Mouse (Mus musculus): Measurements from ENCODE around the gene Macrod1. TPM values are rescaled to one million over a fixed set of nuclear protein-coding genes. Genes with fewer than 3 reads are reported as not detected.

Gene Macrod1
- polyA plus RNA-seq, 1 experiment from 2014 or later = 12.2 TPM

DNA sequence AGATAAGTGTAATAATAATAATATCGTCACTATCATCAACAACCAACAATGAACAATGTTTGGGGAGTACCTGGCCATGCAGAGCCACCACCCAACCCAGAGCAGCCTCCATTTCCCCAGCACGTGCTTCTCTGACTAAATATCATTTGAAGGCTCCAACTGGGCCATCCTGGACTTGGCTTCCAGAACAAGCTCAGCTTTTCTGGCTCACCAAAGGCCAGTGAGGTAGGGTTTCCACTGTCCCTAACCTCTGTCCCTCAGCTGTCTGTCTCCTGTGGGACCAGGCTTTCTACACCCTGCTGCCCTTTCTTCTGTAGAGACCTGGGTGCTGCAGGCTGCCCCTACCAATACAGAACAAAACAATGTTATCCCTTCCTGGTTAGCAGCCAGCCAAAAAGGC, 50.0 kb downstream of the Macrod1 start:
- H3K9me3 ChIP-seq = no peaks in the 10 kb centered on the region
- H3K27me3 ChIP-seq = 0 out of 2 replicates have a peak, but pooled peaks cover 6% of the 10 kb centered on the region
- no peak overlapping the region for H3K4me2 ChIP-seq (replicated peaks)
- H3K36me3 ChIP-seq = no peaks in the 10 kb centered on the region
- H3K4me1 ChIP-seq = peaks cover 50% of the 10 kb centered on the region
- 81% methylated on average over 2 of the region's 2 CpGs for WGBS
- no peak overlapping the region for H3K27ac ChIP-seq
- no peak for ATAC-seq (ENCODE audit: insufficient number of reproducible peaks, insufficient read depth, low FRiP score, low TSS enrichment)
- H3K4me3 ChIP-seq = no peak overlapping the region
- no peak overlapping the region for H3K9ac ChIP-seq

DNA sequence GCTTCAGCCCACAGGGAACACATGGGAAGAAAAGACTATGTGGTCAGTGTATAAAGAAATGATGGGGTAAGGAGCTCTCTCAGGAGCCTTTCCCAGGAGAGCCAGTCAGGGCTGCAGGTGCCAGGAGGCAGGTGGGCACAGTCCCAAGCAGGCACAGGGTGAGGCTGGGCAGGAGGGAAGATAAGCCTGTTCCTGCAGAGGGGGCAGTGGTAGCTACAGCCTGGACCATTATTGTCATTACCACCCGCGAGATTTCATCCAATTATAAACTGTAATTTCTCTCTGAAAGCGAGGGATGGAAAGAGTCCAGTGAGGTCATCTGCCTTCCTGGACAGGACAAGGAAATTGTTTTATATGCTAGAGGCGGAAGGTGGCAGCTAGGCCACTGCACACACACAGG, 50.6 kb downstream of the Macrod1 start:
- Histone ChIP-seq H3K27ac (no peak overlapping the region), H3K4me2 (replicated peaks) (no peak overlapping the region)
- 70% methylated on average over 4 of the region's 4 CpGs for WGBS

DNA sequence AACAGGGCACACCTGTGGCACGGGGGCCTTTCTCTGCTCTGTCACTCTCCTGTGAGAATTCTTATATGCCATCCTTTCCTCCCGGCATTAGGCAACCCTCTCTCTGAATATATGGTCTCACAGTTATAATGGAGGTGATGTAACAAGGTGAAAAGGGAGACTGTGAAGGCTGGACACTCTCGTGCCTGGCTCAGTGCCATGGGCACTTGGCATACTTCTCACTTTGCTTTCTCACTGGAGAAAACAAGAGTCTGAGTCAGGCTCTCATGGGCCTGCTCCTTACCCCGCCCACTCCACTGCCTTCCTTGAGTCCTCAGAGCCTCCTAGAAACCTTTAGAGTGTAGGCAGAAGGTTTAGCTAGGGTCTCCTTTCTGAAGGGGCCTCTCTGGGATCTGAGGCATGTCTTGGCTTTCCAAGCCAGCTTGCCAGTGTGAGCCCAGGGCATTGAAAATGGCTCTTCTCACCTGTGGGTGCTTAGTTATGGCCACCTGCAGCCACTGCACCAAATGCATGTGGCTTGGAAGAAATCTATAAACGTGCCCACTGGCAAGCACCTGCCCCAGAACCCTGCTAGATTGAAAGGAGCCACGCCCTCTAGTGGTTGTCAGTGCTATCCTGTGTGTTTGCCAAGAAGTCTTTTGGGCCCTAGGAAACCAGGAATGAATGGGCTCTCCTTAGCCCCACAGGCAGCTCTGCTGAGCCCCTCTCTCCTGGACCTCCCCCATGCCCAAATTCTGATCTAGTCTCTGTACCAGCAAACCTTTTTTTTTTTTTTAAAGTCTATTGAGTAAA, 51.7 kb downstream of the Macrod1 start:
- Histone ChIP-seq H3K9ac (no peak overlapping the region), H3K9me3 (no peaks in the 10 kb centered on the region), H3K27ac (no peak overlapping the region), H3K27me3 (0 out of 2 replicates have a peak, but pooled peaks cover 6% of the 10 kb centered on the region), H3K4me1 (peaks cover 53% of the 10 kb centered on the region), H3K4me3 (no peak overlapping the region), H3K36me3 (no peaks in the 10 kb centered on the region), H3K4me2 (replicated peaks) (no peak overlapping the region)
- WGBS = 60% methylated on average over 6 of the region's 6 CpGs
- no peak for ATAC-seq (ENCODE audit: insufficient number of reproducible peaks, insufficient read depth, low FRiP score, low TSS enrichment)

More for the DNA sequence above, 50.6 kb downstream of the Macrod1 start:
- Histone ChIP-seq H3K9me3 (no peaks in the 10 kb centered on the region), H3K9ac (no peak overlapping the region), H3K4me1 (peaks cover 50% of the 10 kb centered on the region), H3K36me3 (no peaks in the 10 kb centered on the region), H3K4me3 (no peak overlapping the region), H3K27me3 (0 out of 2 replicates have a peak, but pooled peaks cover 6% of the 10 kb centered on the region)
- ATAC-seq (ENCODE audit: insufficient number of reproducible peaks, insufficient read depth, low FRiP score, low TSS enrichment) = no peak

DNA sequence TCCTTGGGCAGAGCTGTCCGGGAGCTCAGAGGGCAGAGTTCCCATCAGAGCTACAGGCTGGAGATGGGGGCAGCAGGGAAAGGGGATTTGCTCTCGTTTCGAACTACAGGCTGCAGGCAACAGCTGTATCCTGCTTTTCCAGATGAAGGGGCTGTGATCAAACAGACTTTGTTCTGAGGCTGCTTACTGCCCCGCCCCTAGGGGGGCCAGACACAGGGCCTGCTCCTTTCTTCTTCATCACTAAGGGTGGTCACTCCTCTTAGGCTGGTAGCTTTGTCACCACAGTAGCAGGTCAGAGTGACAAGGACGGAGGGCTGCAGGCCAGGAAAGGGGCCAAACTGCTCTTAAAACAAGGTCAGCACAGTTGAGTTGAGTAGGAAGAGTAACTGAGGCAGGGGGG, 53.5 kb downstream of the Macrod1 start:
- no peak overlapping the region for H3K4me2 ChIP-seq (replicated peaks)
- peaks cover 47% of the 10 kb centered on the region for H3K4me1 ChIP-seq
- no peaks in the 10 kb centered on the region for H3K36me3 ChIP-seq
- ATAC-seq (ENCODE audit: insufficient number of reproducible peaks, insufficient read depth, low FRiP score, low TSS enrichment) = no peak
- peak overlapping the region; percentile 36; the same call in 1 of the 2 replicates for H3K27ac ChIP-seq
- no peaks in the 10 kb centered on the region for H3K9me3 ChIP-seq
- H3K4me3 ChIP-seq = no peak overlapping the region
- 7% methylated on average over 5 of the region's 5 CpGs for WGBS
- H3K27me3 ChIP-seq = 0 out of 2 replicates have a peak, but pooled peaks cover 11% of the 10 kb centered on the region
- H3K9ac ChIP-seq = no peak overlapping the region

DNA sequence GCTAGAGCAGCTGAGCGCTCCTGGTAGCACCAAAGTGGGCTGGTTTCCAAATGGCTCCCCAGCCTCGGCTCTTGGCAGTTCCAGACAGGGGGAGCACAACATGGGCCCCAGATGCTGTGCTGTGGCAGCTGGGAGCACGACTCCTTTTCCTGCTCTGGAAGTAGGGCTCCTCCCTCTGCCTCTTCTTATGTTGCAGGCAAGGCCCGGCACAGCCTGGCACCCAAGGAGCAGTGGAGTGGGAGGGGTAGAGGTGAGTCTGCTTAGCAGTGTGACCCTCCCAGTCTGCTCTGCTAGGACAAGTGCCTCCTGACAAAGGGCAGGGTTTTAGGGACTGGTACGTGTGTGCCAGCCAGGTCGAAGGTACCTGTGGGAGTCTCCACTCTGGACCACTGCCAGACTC, 54.3 kb downstream of the Macrod1 start:
- Histone ChIP-seq H3K4me3 (no peak overlapping the region), H3K36me3 (no peaks in the 10 kb centered on the region), H3K9me3 (no peaks in the 10 kb centered on the region), H3K4me2 (replicated peaks) (no peak overlapping the region), H3K27ac (peak overlapping the region; percentile 17; the same call in 1 of the 2 replicates), H3K9ac (no peak overlapping the region; the same call in 1 of the 2 replicates), H3K27me3 (0 out of 2 replicates have a peak, but pooled peaks cover 11% of the 10 kb centered on the region), H3K4me1 (peaks cover 41% of the 10 kb centered on the region)
- 52% methylated on average over 6 of the region's 6 CpGs for WGBS
- ATAC-seq (ENCODE audit: insufficient number of reproducible peaks, insufficient read depth, low FRiP score, low TSS enrichment) = no peak

DNA sequence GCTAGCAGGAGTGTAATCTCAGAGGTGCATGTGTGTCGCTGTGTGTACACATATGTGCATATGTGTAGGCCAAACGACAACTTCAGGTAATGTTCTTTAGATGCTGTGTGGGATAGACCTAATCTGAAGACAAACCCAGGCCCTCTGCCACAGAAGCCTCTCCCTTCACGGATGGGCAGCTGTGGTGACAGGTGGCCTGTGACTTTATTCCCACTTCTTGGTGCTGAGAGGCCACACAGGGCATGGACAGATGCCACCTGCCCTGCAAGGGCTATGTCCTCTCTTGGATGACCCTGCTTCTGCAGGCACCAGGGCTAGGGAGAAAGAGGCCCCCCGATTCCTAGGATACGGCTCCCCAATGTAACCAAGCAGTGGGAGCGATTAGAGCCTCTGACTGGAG, 54.7 kb downstream of the Macrod1 start:
- Histone ChIP-seq H3K27me3 (0 out of 2 replicates have a peak, but pooled peaks cover 11% of the 10 kb centered on the region), H3K27ac (peak overlapping the region; percentile 17; the same call in 1 of the 2 replicates)

DNA sequence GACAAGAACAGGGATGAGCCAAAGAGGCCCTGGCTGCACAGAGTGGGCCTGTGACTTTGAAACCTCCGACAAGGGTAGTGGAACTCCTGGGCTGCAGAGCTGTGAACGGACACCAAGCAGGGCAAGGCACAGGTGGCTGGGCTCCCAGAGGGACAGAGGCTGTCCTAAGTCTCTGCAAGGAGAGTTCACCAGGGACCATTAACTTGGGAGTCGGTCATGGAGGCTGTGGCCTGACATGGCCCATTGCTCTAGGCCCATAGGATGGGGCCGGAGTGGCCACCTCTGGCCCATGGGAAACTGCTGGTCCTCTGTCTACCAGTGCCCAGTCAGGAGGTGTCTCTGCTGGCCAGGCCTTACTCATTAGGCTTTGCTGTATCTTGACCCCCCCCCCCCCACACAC, 55.1 kb downstream of the Macrod1 start:
- H3K27ac ChIP-seq = no peak overlapping the region
- no peaks in the 10 kb centered on the region for H3K9me3 ChIP-seq
- no peaks in the 10 kb centered on the region for H3K36me3 ChIP-seq
- no peak for ATAC-seq (ENCODE audit: insufficient number of reproducible peaks, insufficient read depth, low FRiP score, low TSS enrichment)
- WGBS = 81% methylated on average over 4 of the region's 4 CpGs
- H3K4me1 ChIP-seq = peaks cover 48% of the 10 kb centered on the region
- no peak overlapping the region for H3K4me2 ChIP-seq (replicated peaks)
- 0 out of 2 replicates have a peak, but pooled peaks cover 11% of the 10 kb centered on the region for H3K27me3 ChIP-seq
- H3K4me3 ChIP-seq = no peak overlapping the region
- H3K9ac ChIP-seq = no peak overlapping the region

More for the DNA sequence above, 54.7 kb downstream of the Macrod1 start:
- 87% methylated on average over 6 of the region's 6 CpGs for WGBS
- no peak overlapping the region; the same call in 1 of the 2 replicates for H3K9ac ChIP-seq
- no peaks in the 10 kb centered on the region for H3K9me3 ChIP-seq
- H3K4me3 ChIP-seq = no peak overlapping the region
- no peak for ATAC-seq (ENCODE audit: insufficient number of reproducible peaks, insufficient read depth, low FRiP score, low TSS enrichment)
- H3K4me2 ChIP-seq (replicated peaks) = no peak overlapping the region
- no peaks in the 10 kb centered on the region for H3K36me3 ChIP-seq
- H3K4me1 ChIP-seq = peaks cover 44% of the 10 kb centered on the region

DNA sequence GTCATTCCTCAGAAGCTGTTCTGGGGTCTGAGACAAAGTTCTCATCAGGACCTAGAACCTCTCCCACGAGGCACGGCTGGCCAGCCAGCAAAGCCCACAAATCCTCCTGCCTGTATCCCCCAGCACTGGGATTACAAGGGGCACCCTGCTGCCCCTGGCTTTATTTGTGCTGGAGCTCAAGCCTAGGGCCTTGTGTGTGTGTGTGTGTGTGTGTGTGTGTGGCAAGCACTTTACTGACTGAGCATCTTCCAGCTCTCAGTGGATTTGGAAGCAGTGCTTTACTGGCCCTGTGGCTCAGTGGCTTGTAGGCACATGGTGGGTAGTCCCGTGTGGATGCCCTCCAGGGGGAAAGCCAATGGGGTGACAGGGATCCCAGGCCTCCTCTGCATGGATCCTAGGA, 56.0 kb downstream of the Macrod1 start:
- no peaks in the 10 kb centered on the region for H3K36me3 ChIP-seq
- WGBS = 41% methylated on average over 3 of the region's 3 CpGs
- no peak overlapping the region for H3K9ac ChIP-seq
- ATAC-seq (ENCODE audit: insufficient number of reproducible peaks, insufficient read depth, low FRiP score, low TSS enrichment) = no peak
- no peak overlapping the region for H3K4me3 ChIP-seq
- H3K4me1 ChIP-seq = peaks cover 55% of the 10 kb centered on the region
- H3K9me3 ChIP-seq = no peaks in the 10 kb centered on the region
- no peak overlapping the region for H3K27ac ChIP-seq
- H3K27me3 ChIP-seq = 0 out of 2 replicates have a peak, but pooled peaks cover 11% of the 10 kb centered on the region
- no peak overlapping the region for H3K4me2 ChIP-seq (replicated peaks)

DNA sequence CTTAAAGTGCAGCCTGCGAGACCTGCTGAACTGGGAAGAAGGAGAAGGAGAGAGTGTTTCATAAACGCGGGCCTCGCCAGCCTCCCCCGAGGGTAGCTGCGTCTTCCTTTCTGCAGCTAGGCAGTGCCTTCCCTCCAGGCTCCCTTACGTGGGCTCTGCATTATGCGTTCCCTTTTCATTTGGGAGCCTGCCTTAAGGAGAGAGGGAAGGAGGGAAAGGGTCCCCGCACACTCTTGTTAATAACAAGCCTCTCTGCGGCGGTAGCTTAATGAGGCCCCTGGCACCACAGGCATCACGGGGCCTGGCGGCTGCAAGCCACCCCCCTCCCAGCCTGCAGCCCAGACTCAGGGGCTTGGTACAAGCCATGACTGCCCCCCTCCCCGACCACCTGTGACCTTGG, 57.0 kb downstream of the Macrod1 start:
- H3K36me3 ChIP-seq = no peaks in the 10 kb centered on the region
- H3K4me2 ChIP-seq (replicated peaks) = no peak overlapping the region
- H3K9me3 ChIP-seq = no peaks in the 10 kb centered on the region
- no peak overlapping the region for H3K4me3 ChIP-seq
- peak overlapping the region; percentile 38; the same call in 1 of the 2 replicates for H3K27ac ChIP-seq
- 0 out of 2 replicates have a peak, but pooled peaks have one; percentile 9 for ATAC-seq (ENCODE audit: insufficient number of reproducible peaks, insufficient read depth, low FRiP score, low TSS enrichment)
- no peak overlapping the region for H3K9ac ChIP-seq
- 22% methylated on average over 14 of the region's 14 CpGs for WGBS
- H3K27me3 ChIP-seq = peaks cover 17% of the 10 kb centered on the region; the same call in 1 of the 2 replicates
- H3K4me1 ChIP-seq = peaks cover 55% of the 10 kb centered on the region

DNA sequence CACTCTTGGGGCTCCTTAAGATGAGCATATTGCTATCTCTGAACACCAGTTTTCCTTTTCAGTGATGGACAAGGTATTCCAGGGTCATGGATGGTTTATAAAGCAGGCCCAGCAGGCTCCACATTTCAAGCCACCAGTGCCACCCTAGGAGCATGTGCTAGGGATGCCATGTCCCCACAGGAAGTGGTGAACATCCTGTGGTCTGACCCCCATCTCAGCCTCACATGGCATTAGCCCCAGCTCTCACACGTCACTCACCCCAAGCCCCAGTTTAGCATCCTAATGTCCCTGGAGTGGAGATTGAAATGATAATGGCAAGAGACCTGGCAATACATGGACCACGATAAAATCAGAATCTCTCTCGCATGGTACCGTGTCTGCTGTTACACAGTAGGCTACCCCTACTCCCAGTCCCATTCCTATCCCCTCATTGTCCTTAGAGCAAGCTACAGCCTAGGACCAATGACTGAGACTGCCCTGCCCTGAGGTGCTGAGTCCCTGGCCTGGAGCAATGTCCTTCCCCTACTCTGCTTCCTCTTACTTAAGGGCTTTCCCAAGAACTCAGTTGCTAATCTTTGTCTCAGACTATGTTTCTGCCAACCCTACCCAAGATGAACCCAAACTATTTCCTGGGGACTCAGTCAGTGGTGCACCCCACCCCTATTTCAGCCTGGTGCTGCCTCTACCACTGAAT, 59.6 kb downstream of the Macrod1 start:
- Histone ChIP-seq H3K27me3 (peaks cover 14% of the 10 kb centered on the region; the same call in 1 of the 2 replicates), H3K9ac (no peak overlapping the region), H3K9me3 (no peaks in the 10 kb centered on the region), H3K4me1 (peaks cover 38% of the 10 kb centered on the region), H3K36me3 (no peaks in the 10 kb centered on the region), H3K4me3 (no peak overlapping the region), H3K27ac (no peak overlapping the region), H3K4me2 (replicated peaks) (no peak overlapping the region)
- no peak for ATAC-seq (ENCODE audit: insufficient number of reproducible peaks, insufficient read depth, low FRiP score, low TSS enrichment)
- 78% methylated on average over 4 of the region's 4 CpGs for WGBS

DNA sequence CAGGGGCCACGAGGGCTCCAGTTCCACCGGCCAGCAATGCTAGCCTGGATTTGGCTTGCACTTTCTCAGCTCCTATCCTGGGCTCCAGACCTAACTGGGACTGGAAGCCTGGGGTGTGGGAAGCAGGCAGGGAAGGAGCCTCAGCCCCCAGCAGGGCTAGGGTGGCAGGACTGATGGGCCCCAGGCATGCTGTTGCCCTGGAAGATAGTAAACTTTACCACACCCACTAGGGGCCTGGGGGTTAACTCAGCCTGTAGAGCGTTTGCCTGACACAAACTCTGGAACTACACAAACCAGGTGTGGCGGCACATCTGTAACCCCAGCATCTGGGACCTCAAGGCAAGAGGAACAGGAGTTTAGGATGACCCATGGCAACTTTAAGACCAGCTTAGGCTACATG, 60.5 kb downstream of the Macrod1 start:
- 49% methylated on average over 4 of the region's 4 CpGs for WGBS
- H3K4me1 ChIP-seq = peaks cover 35% of the 10 kb centered on the region
- no peak for ATAC-seq (ENCODE audit: insufficient number of reproducible peaks, insufficient read depth, low FRiP score, low TSS enrichment)

More for the DNA sequence above, 60.5 kb downstream of the Macrod1 start:
- H3K4me3 ChIP-seq = no peak overlapping the region
- H3K27me3 ChIP-seq = peaks cover 13% of the 10 kb centered on the region; the same call in 1 of the 2 replicates
- H3K9ac ChIP-seq = no peak overlapping the region
- H3K4me2 ChIP-seq (replicated peaks) = no peak overlapping the region
- no peaks in the 10 kb centered on the region for H3K36me3 ChIP-seq
- no peak overlapping the region for H3K27ac ChIP-seq
- no peaks in the 10 kb centered on the region for H3K9me3 ChIP-seq

All from embryonic facial prominence, embryonic 12.5 days (tissue).